Mouse (Mus musculus): Measurements from ENCODE around the gene Ldlrad2. TPM values are rescaled to one million over a fixed set of nuclear protein-coding genes. Genes with fewer than 3 reads are reported as not detected.

Gene Ldlrad2
- total RNA-seq, 2 experiments from 2014 or later, result not detected

- intact Hi-C loops (cut with DNase I), result loop anchor here (2.0 kb wide), 1 partner anchor 18 kb away; no protein-coding TSS in a partner anchor
- no peak for DNase-seq
These were observed 17.6 kb downstream of the Ldlrad2 start for GRCm38 (mm10) chr4:137556673-137557210.

GRCm38 (mm10) chr4:137553466-137553865 is 20.9 kb downstream of the Ldlrad2 start:
- no peak for DNase-seq
- intact Hi-C loops (cut with DNase I), result no loop called here

- intact Hi-C loops (cut with DNase I), result no loop called here
- peak in 1 of 2 experiments; percentile 34 for DNase-seq
These were observed 28.3 kb downstream of the Ldlrad2 start for GRCm38 (mm10) chr4:137546003-137546525.

GRCm38 (mm10) chr4:137545568-137545967 is 28.8 kb downstream of the Ldlrad2 start:
- intact Hi-C loops (cut with DNase I), result no loop called here
- no peak for DNase-seq

GRCm38 (mm10) chr4:137542968-137543367 is 31.4 kb downstream of the Ldlrad2 start:
- intact Hi-C loops (cut with DNase I), result loop anchor here (2.0 kb wide), 1 partner anchor 18 kb away; no protein-coding TSS in a partner anchor
- no peak for DNase-seq

- intact Hi-C loops (cut with DNase I), result no loop called here
- DNase-seq, result peak; percentile 29 to 34
These were observed 34.0 kb downstream of the Ldlrad2 start for GRCm38 (mm10) chr4:137540356-137540755.

GRCm38 (mm10) chr4:137527872-137528271 is 46.5 kb downstream of the Ldlrad2 start:
- intact Hi-C loops (cut with DNase I), result no loop called here
- DNase-seq, result peak in 1 of 2 experiments; percentile 39

GRCm38 (mm10) chr4:137527368-137527767 is 47.0 kb downstream of the Ldlrad2 start:
- peak; percentile 40 to 49 for DNase-seq
- intact Hi-C loops (cut with DNase I), result no loop called here

GRCm38 (mm10) chr4:137525426-137525825 is 48.9 kb downstream of the Ldlrad2 start:
- DNase-seq, result no peak
- intact Hi-C loops (cut with DNase I), result loop anchor here (2.0 kb wide), 1 partner anchor 17 kb away; no protein-coding TSS in a partner anchor

Small RNAs within 50 kb of the gene (microRNA-seq; reads per million reads assigned to microRNA genes)
- 0.72 to 3.4 reads per million in 2 experiments for gene Mir7018 (ENCODE audit: borderline number of aligned reads in 2 of 2)

Other genes with a start within 250 kb of the Ldlrad2 start
- 100 to 1,000 TPM; 156 to 160 TPM for gene Cdc42, start 216.8 kb downstream of the Ldlrad2 start, total RNA-seq (2021)
- gene Cela3a, start 164.8 kb downstream of the Ldlrad2 start, total RNA-seq (2021), result not detected
- gene Cela3b, start 144.0 kb downstream of the Ldlrad2 start, total RNA-seq (2021), result not detected
- gene 1700013G24Rik, start 121.3 kb downstream of the Ldlrad2 start, total RNA-seq (2021), result not detected
- gene Hspg2, start 105.8 kb downstream of the Ldlrad2 start, total RNA-seq (2021), result 100 to 1,000 TPM; 240 to 255 TPM
- 10 to 100 TPM; 30.0 to 36.3 TPM for gene Usp48, start 19.2 kb upstream of the Ldlrad2 start, total RNA-seq (2021)
- gene Rap1gap, start 90.2 kb upstream of the Ldlrad2 start, total RNA-seq (2021), result 10 to 100 TPM; 11.4 to 17.6 TPM
- gene Alpl, start 221.8 kb upstream of the Ldlrad2 start, total RNA-seq (2021), result 10 to 100 TPM; 29.5 to 45.6 TPM

Data from heart, postnatal 36 days (tissue).